Mouse (Mus musculus) kidney, adult 2 months (tissue): ENCODE data around the gene Pcyt1a.

Experiments
- CTCF ChIP-seq: fragments of 200-500 bp; conservative IDR thresholded peaks from 2 replicates; pipeline ENCODE4 v1.5.1; 2011; ENCODE audit warnings: low read depth, mild to moderate bottlenecking, control low read depth, low read length, moderate library complexity, mixed read lengths; ENCODE audit not compliant: insufficient read depth, insufficient read length
- POLR2A ChIP-seq: fragments of 200-500 bp; IDR thresholded peaks from one replicate; pipeline ENCODE4 v1.6.1; 2011; ENCODE audit warnings: low read depth, low read length, control low read depth

GRCm38 (mm10) chr16:32503633-32504032 lies 72.9 kb downstream of the Pcyt1a start:
- no peak for TF ChIP-seq POLR2A
- TF ChIP-seq CTCF: no peak
